Mouse (Mus musculus): ENCODE measurements around the gene Lrrc1.

- TF ChIP-seq CTCF (IDR thresholded peaks at IDR 0.05; ENCODE audit: control insufficient read depth, insufficient read depth, insufficient replicate concordance, low read depth, low read length) (no peak), POLR2A (IDR thresholded peaks at IDR 0.05; ENCODE audit: control insufficient read depth, low read depth, low read length) (no peak)
Observed at GRCm38 (mm10) chr9:77480001-77480400, 64.7 kb downstream of the Lrrc1 start.
